Mouse (Mus musculus): Measurements from ENCODE around the gene Umad1.

- no peak for TF ChIP-seq MAFK (IDR thresholded peaks at IDR 0.05; ENCODE audit: insufficient read depth, low read depth, low read length)
- TF ChIP-seq ZNF384 (IDR thresholded peaks at IDR 0.05; ENCODE audit: low read depth, low read length): no peak
These were observed 203.4 kb downstream of the Umad1 start for GRCm38 (mm10) chr6:8462447-8462846.
